Comparison of ENCODE assay signal across 8 mouse cellular contexts in genomic region chr13:23542999-23543607, GRCm38 (mm10). TPM values are rescaled to one million over a fixed set of nuclear protein-coding genes. Genes with fewer than 3 reads are reported as not detected.
DNase-seq lines count a peak whose midpoint lies in the region; ATAC-seq and TF ChIP-seq lines count a peak whose summit lies in the region.
"Not testable (repeated sequence)": the region's sequence is repeated elsewhere in the genome, so short reads cannot be mapped to it uniquely, and the experiment has no call there.

Gene Hist1h2bh (minus strand): TSS chr13:23543392.

- H3K36me3 ChIP-seq in ES-Bruce4 (ENCODE audit: control insufficient read depth, insufficient read depth, low read length, poor library complexity, severe bottlenecking); forebrain, embryonic 11.5 days (ENCODE audit: control insufficient read depth, insufficient read depth, low read length); heart, postnatal 0 days (replicated peaks; ENCODE audit: control insufficient read depth, insufficient read depth, low read length); liver, embryonic 15.5 days (replicated peaks); stomach, postnatal 0 days (ENCODE audit: control insufficient read depth, insufficient read depth, low read length): not testable (repeated sequence)

- TF ChIP-seq EP300 in ES-Bruce4 (IDR thresholded peaks at IDR 0.05; ENCODE audit: insufficient read depth, low read depth, low read length); heart, postnatal 0 days (IDR thresholded peaks at IDR 0.05; ENCODE audit: low read depth); stomach, postnatal 0 days (optimal IDR thresholded peaks at IDR 0.05): not testable (repeated sequence)

- DNase-seq in c-Kit-positive CD71-positive TER-119-positive erythroid progenitor cells, embryonic 14.5 days (ENCODE audit: low spot score), result peak; percentile 97
- peak; percentile 80 for DNase-seq in forebrain, embryonic 11.5 days (ENCODE audit: low spot score)
- peak; percentile 98 for DNase-seq in heart, postnatal 0 days (ENCODE audit: low spot score)
- peak; percentile 74 to 85 for DNase-seq in kidney, postnatal 25 days
- peak; percentile 80 to 81 for DNase-seq in natural killer cell, adult 2 months (ENCODE audit: low spot score in 2 of 2)
- peak; percentile 68 for DNase-seq in stomach, postnatal 0 days (ENCODE audit: low spot score)

- peak within 1 kb of the TSS; percentile 74 for H3K4me2 ChIP-seq in forebrain, embryonic 11.5 days (ENCODE audit: low read depth, low read length, severe bottlenecking)
- H3K4me2 ChIP-seq in heart, postnatal 0 days (ENCODE audit: low read depth, low read length), result peak within 1 kb of the TSS; percentile 81
- H3K4me2 ChIP-seq in liver, embryonic 15.5 days, result peak within 1 kb of the TSS; percentile 66
- peak within 1 kb of the TSS; percentile 61 for H3K4me2 ChIP-seq in stomach, postnatal 0 days (replicated peaks; ENCODE audit: low read depth)

- TF ChIP-seq POLR2A in ES-Bruce4 (IDR thresholded peaks at IDR 0.05; ENCODE audit: insufficient read depth, low read length), result peak; percentile 75

- not testable (repeated sequence) for H3K9me3 ChIP-seq in ES-Bruce4 (replicated peaks; ENCODE audit: control insufficient read depth, insufficient read depth, low read length, poor library complexity, severe bottlenecking); forebrain, embryonic 11.5 days (ENCODE audit: control insufficient read depth, low read length); heart, postnatal 0 days (replicated peaks; ENCODE audit: control insufficient read depth, low read length); liver, embryonic 15.5 days (replicated peaks); stomach, postnatal 0 days (ENCODE audit: control insufficient read depth, low read length)

- H3K9ac ChIP-seq in ES-Bruce4 (ENCODE audit: low read depth, poor library complexity, severe bottlenecking), result peak within 1 kb of the TSS; percentile 84
- H3K9ac ChIP-seq in forebrain, embryonic 11.5 days (ENCODE audit: low read length), result peak within 1 kb of the TSS; percentile 68
- H3K9ac ChIP-seq in heart, postnatal 0 days (replicated peaks; ENCODE audit: low read depth, low read length), result peak within 1 kb of the TSS; percentile 59
- peak within 1 kb of the TSS; percentile 75 for H3K9ac ChIP-seq in liver, embryonic 15.5 days
- peak within 1 kb of the TSS; percentile 47 for H3K9ac ChIP-seq in stomach, postnatal 0 days (ENCODE audit: low read length)

- peak; percentile 93 for ATAC-seq in forebrain, embryonic 11.5 days (replicated peaks; ENCODE audit: low FRiP score)
- ATAC-seq in heart, postnatal 0 days (ENCODE audit: insufficient read depth, low read depth), result peak; percentile 91
- peak; percentile 85 for ATAC-seq in liver, embryonic 15.5 days (ENCODE audit: insufficient read depth)
- ATAC-seq in stomach, postnatal 0 days (ENCODE audit: low FRiP score, low TSS enrichment), result peak; percentile 94

- H3K27ac ChIP-seq in ES-Bruce4 (ENCODE audit: insufficient read depth, low read length), result peak within 1 kb of the TSS; percentile 75
- H3K27ac ChIP-seq in forebrain, embryonic 11.5 days (ENCODE audit: low read depth, low read length), result peak within 1 kb of the TSS; percentile 94
- H3K27ac ChIP-seq in heart, postnatal 0 days (ENCODE audit: low read depth), result peak within 1 kb of the TSS; percentile 95
- H3K27ac ChIP-seq in liver, embryonic 15.5 days (replicated peaks), result peak within 1 kb of the TSS; percentile 97
- H3K27ac ChIP-seq in stomach, postnatal 0 days (replicated peaks), result peak within 1 kb of the TSS; percentile 89

- H3K4me3 ChIP-seq in ES-Bruce4 (ENCODE audit: low read depth, low read length), result peak within 1 kb of the TSS; percentile 88
- peak within 1 kb of the TSS; percentile 40 for H3K4me3 ChIP-seq in forebrain, embryonic 11.5 days (ENCODE audit: low read depth, low read length)
- H3K4me3 ChIP-seq in heart, postnatal 0 days (ENCODE audit: low read depth, low read length), result peak within 1 kb of the TSS; percentile 57
- peak within 1 kb of the TSS; percentile 63 for H3K4me3 ChIP-seq in liver, embryonic 15.5 days (replicated peaks)
- H3K4me3 ChIP-seq in stomach, postnatal 0 days (ENCODE audit: low read depth, low read length), result peak within 1 kb of the TSS; percentile 46

- not testable (repeated sequence) for H3K27me3 ChIP-seq in ES-Bruce4 (ENCODE audit: control insufficient read depth, insufficient read depth, low read length, poor library complexity, severe bottlenecking); forebrain, embryonic 11.5 days (ENCODE audit: control insufficient read depth, insufficient read depth, low read length); heart, postnatal 0 days (ENCODE audit: control insufficient read depth, insufficient read depth, low read length); liver, embryonic 15.5 days; stomach, postnatal 0 days (ENCODE audit: control insufficient read depth, insufficient read depth, low read length)

- WGBS in forebrain, embryonic 11.5 days, result under 1% methylated on average over 23 of the region's 42 CpGs
- under 1% methylated on average over 24 of the region's 42 CpGs for WGBS in heart, postnatal 0 days
- under 1% methylated on average over 42 of the region's 42 CpGs for WGBS in liver, embryonic 15.5 days (ENCODE audit: insufficient replicate concordance)
- WGBS in stomach, postnatal 0 days, result under 1% methylated on average over 23 of the region's 42 CpGs

- not testable (repeated sequence) for H3K4me1 ChIP-seq in ES-Bruce4 (ENCODE audit: control insufficient read depth, insufficient read depth, low read length); forebrain, embryonic 11.5 days (replicated peaks; ENCODE audit: control insufficient read depth, insufficient read depth, low read length); heart, postnatal 0 days (ENCODE audit: control insufficient read depth, insufficient read depth); stomach, postnatal 0 days (replicated peaks; ENCODE audit: control insufficient read depth, insufficient read depth)
- peaks cover 35% of the 10 kb centered on the region for H3K4me1 ChIP-seq in liver, embryonic 15.5 days (replicated peaks)

- TF ChIP-seq CTCF in ES-Bruce4 (IDR thresholded peaks at IDR 0.05; ENCODE audit: low read depth, low read length); heart, postnatal 0 days (IDR thresholded peaks at IDR 0.05; ENCODE audit: low read depth); stomach, postnatal 0 days (IDR thresholded peaks at IDR 0.05; ENCODE audit: low read depth): not testable (repeated sequence)

RNA-seq across cellular contexts. Expression of gene Hist1h2bh, which starts in this region (rescaled TPM):
- 3.9 and 4.2 TPM in 2 replicates for polyA plus RNA-seq in ES-Bruce4 (2011; ENCODE audit: insufficient read depth, insufficient read length, low read depth, missing spikeins)
- polyA plus RNA-seq in forebrain, embryonic 11.5 days (2014; fragmentation: Nextera tagmentation; extraction: Ambion mirVana), result 0.85 and 1.2 TPM in 2 replicates
- 82.5 and 133 TPM in 2 replicates for total RNA-seq in heart, postnatal 0 days (2014; rRNA removed; ENCODE audit: low replicate concordance)
- polyA plus RNA-seq in heart, postnatal 0 days (2015; fragmentation: Nextera tagmentation; extraction: Ambion mirVana), result 0.25 and 0.31 TPM in 2 replicates
- 1.5 and 1.6 TPM in 2 replicates for polyA plus RNA-seq in liver, embryonic 15.5 days (2015; fragmentation: Nextera tagmentation; extraction: Ambion mirVana)
- 0.30 and 0.62 TPM in 2 replicates for polyA plus RNA-seq in stomach, postnatal 0 days (2015; fragmentation: Nextera tagmentation; extraction: Ambion mirVana)

Comparison
In these comparisons a context has a peak if more than half of its experiments do, and no peak if none do; other contexts are left out.
1. Peak in every context shown above with its lines: DNase-seq, ATAC-seq, H3K4me3 ChIP-seq and H3K27ac ChIP-seq.
2. Peak in DNase-seq, ATAC-seq, H3K4me3 ChIP-seq, H3K27ac ChIP-seq, H3K9ac ChIP-seq and H3K4me2 ChIP-seq in stomach, postnatal 0 days; RNA of the gene not detected or under 1 TPM.